7 mouse cellular contexts compared by ENCODE assay signal in genomic region chr3:129724961-129725501, GRCm38 (mm10). TPM values are rescaled to one million over a fixed set of nuclear protein-coding genes. Genes with fewer than 3 reads are reported as not detected.
A peak's percentile ranks its signal among the peaks of the same experiment; 100 is the strongest.
DNase-seq lines count a peak whose midpoint lies in the region; ATAC-seq lines count a peak whose summit lies in the region.

No protein-coding gene starts in this region.

- H3K4me3 ChIP-seq in intestine, embryonic 16.5 days (ENCODE audit: low read length) = peak overlapping the region; percentile 66
- H3K4me3 ChIP-seq in midbrain, embryonic 11.5 days (ENCODE audit: low read depth, low read length) = peak overlapping the region; percentile 59

- H3K36me3 ChIP-seq in intestine, embryonic 16.5 days (ENCODE audit: control insufficient read depth, insufficient read depth, low read length) = no peaks in the 10 kb centered on the region
- no peaks in the 10 kb centered on the region for H3K36me3 ChIP-seq in midbrain, embryonic 11.5 days (ENCODE audit: control insufficient read depth, insufficient read depth, low read length)

- H3K27me3 ChIP-seq in intestine, embryonic 16.5 days (replicated peaks; ENCODE audit: control insufficient read depth, insufficient read depth, low read length) = no peaks in the 10 kb centered on the region
- H3K27me3 ChIP-seq in midbrain, embryonic 11.5 days (ENCODE audit: control insufficient read depth, insufficient read depth, low read length) = no peaks in the 10 kb centered on the region

- 0 out of 2 replicates have a peak, but pooled peaks cover 2% of the 10 kb centered on the region for H3K4me1 ChIP-seq in intestine, embryonic 16.5 days (ENCODE audit: control insufficient read depth, insufficient read depth, low read length)
- peaks cover 2% of the 10 kb centered on the region; the same call in 1 of the 2 replicates for H3K4me1 ChIP-seq in midbrain, embryonic 11.5 days (ENCODE audit: control insufficient read depth, insufficient read depth, low read length)

- H3K27ac ChIP-seq in intestine, embryonic 16.5 days (ENCODE audit: low read length) = peak overlapping the region; percentile 66; the same call in 1 of the 2 replicates
- no peak overlapping the region for H3K27ac ChIP-seq in midbrain, embryonic 11.5 days (ENCODE audit: low read depth, low read length)

- peak; percentile 99 for ATAC-seq in intestine, embryonic 16.5 days
- peak; percentile 99 for ATAC-seq in midbrain, embryonic 11.5 days (ENCODE audit: low FRiP score)

- peak; percentile 91 for DNase-seq in adrenal gland, adult 8-10 months
- DNase-seq in embryo, embryonic 9.5 days (ENCODE audit: extremely low spot score) = peak; percentile 89
- DNase-seq in gastrocnemius, postnatal 4 days (ENCODE audit: low spot score in 2 of 2) = peak; percentile 80 to 93
- DNase-seq in left cerebral cortex, postnatal 36 days (ENCODE audit: low spot score in 2 of 2) = peak; percentile 91 to 92
- peak; percentile 99 for DNase-seq in midbrain, embryonic 11.5 days (ENCODE audit: low spot score, missing footprints)
- peak; percentile 98 for DNase-seq in skeletal muscle tissue, adult 2 months (ENCODE audit: low read depth, low spot score)

- H3K9ac ChIP-seq in intestine, embryonic 16.5 days (ENCODE audit: low read depth, low read length) = peak overlapping the region; percentile 69
- H3K9ac ChIP-seq in midbrain, embryonic 11.5 days (ENCODE audit: low read length) = peak overlapping the region; percentile 56

- H3K4me2 ChIP-seq in intestine, embryonic 16.5 days (ENCODE audit: low read depth, low read length) = peak overlapping the region; percentile 71
- H3K4me2 ChIP-seq in midbrain, embryonic 11.5 days = peak overlapping the region; percentile 54

- no peaks in the 10 kb centered on the region for H3K9me3 ChIP-seq in intestine, embryonic 16.5 days (ENCODE audit: control insufficient read depth, low read length)
- H3K9me3 ChIP-seq in midbrain, embryonic 11.5 days (ENCODE audit: control insufficient read depth, low read length) = no peaks in the 10 kb centered on the region

- 3% methylated on average over 24 of the region's 24 CpGs for WGBS in intestine, embryonic 16.5 days
- WGBS in midbrain, embryonic 11.5 days = 0% methylated on average over 24 of the region's 24 CpGs

- intact Hi-C loops in left cerebral cortex, postnatal 36 days (cut with DNase I) = loop anchor here (10.0 kb wide), 1 partner anchor 350 kb away; no protein-coding TSS in a partner anchor

RNA-seq across cellular contexts. Expression of gene Egf, which starts 30.1 kb away (rescaled TPM):
- 1 to 10 TPM in 3 of 4 experiments, under 1 TPM in 1; 0.75 to 3.0 (median 2.3) TPM for total RNA-seq in adrenal gland, adult 8-10 months (2022)
- total RNA-seq in gastrocnemius, postnatal 4 days (2021) = 10 to 100 TPM; 15.5 to 19.1 TPM
- polyA plus RNA-seq in intestine, embryonic 16.5 days (2015; fragmentation: Nextera tagmentation; extraction: Ambion mirVana) = 1.6 TPM in 2 replicates
- total RNA-seq in left cerebral cortex, postnatal 36 days (2021) = 1 to 10 TPM; 1.6 to 2.9 TPM
- 1.1 TPM in 2 replicates for polyA plus RNA-seq in midbrain, embryonic 11.5 days (2014; fragmentation: Nextera tagmentation; extraction: Ambion mirVana)

Comparison
In these comparisons a context has a peak if more than half of its experiments do, and no peak if none do; other contexts are left out.
1. RNA of gene Egf, which starts 30.1 kb away (total RNA-seq): 15.5 to 19.1 TPM in gastrocnemius, postnatal 4 days; 1.6 to 2.9 TPM in left cerebral cortex, postnatal 36 days and 0.75 to 3.0 TPM in adrenal gland, adult 8-10 months; every median in the first group is over 4 times any median in the second.
2. Peak in every context shown above with its lines, with median percentiles within 50 percentile points of each other: DNase-seq.